Mouse (Mus musculus) ES-E14 (cell line): ENCODE measurements at regions not wholly inside any gene's neighbourhood (a gene's known extent, or its start where the extent isn't known, plus 50 kb on each side); places are given as distances from the start of the nearest gene placed in this dataset.
A peak's percentile ranks its signal among the peaks of the same experiment; 100 is the strongest.

Experiments
- DNase-seq: peaks from one replicate; pipeline ENCODE4 v3.0.0-alpha.2; 2013; ENCODE audit warnings: low read depth, low spot score
- H3K27ac ChIP-seq: 2 replicates; pipeline ENCODE4 v1.5.1; 2012; ENCODE audit warnings: low read depth, mild to moderate bottlenecking, low read length, moderate library complexity, mixed read lengths; ENCODE audit not compliant: poor library complexity, insufficient read depth, severe bottlenecking
- H3K36me3 ChIP-seq: 2 replicates; pipeline ENCODE4 v1.6.1; 2012; ENCODE audit warnings: mild to moderate bottlenecking, low read length, moderate library complexity, mixed read lengths; ENCODE audit not compliant: control insufficient read depth, poor library complexity, insufficient read depth, severe bottlenecking
- H3K4me1 ChIP-seq, 2 experiments: fragments of 150-350 bp in 1 of 2; sonication (generic) in 1 of 2; 2 replicates each; pipeline ENCODE4 v1.6.1; 2012; ENCODE audit warnings: low read length in 2 of 2, mild to moderate bottlenecking in 1 of 2, mixed read lengths in 1 of 2; ENCODE audit not compliant: control insufficient read depth in 2 of 2, insufficient read depth in 2 of 2, poor library complexity in 1 of 2
- H3K4me3 ChIP-seq, 2 experiments: fragments of 150-350 bp in 1 of 2; sonication (generic) in 1 of 2; 2 replicates each; pipeline ENCODE4 v1.5.1; 2012; ENCODE audit warnings: low read length in 2 of 2, low read depth in 1 of 2, mild to moderate bottlenecking in 1 of 2, mixed read lengths in 1 of 2; ENCODE audit not compliant: insufficient read depth in 1 of 2, poor library complexity in 1 of 2, severe bottlenecking in 1 of 2
- H3K9ac ChIP-seq: 2 replicates; pipeline ENCODE4 v1.6.1; 2012; ENCODE audit warnings: low read depth, mild to moderate bottlenecking, low read length, mixed read lengths; ENCODE audit not compliant: poor library complexity, insufficient read depth, severe bottlenecking
- H3K9me3 ChIP-seq: fragments of 150-350 bp; sonication (generic); 2 replicates; pipeline ENCODE4 v1.6.1; 2012; ENCODE audit warnings: low read depth, mild to moderate bottlenecking, low read length; ENCODE audit not compliant: control insufficient read depth, insufficient read depth
- CHD2 ChIP-seq: IDR thresholded peaks from 2 replicates; pipeline ENCODE4 v1.6.1; 2014; ENCODE audit warnings: mild to moderate bottlenecking, low read depth, low read length, inconsistent platforms
- HCFC1 ChIP-seq: IDR thresholded peaks from 2 replicates; pipeline ENCODE4 v1.6.1; 2012; ENCODE audit warnings: low read length, inconsistent platforms, borderline replicate concordance; ENCODE audit not compliant: insufficient read depth
- MAFK ChIP-seq: IDR thresholded peaks from 2 replicates; pipeline ENCODE4 v1.6.1; 2014; ENCODE audit warnings: mild to moderate bottlenecking, low read depth, low read length, inconsistent platforms; ENCODE audit not compliant: insufficient read depth
- ZC3H11A ChIP-seq: IDR thresholded peaks from 2 replicates; pipeline ENCODE4 v1.6.1; 2012; ENCODE audit warnings: low read depth, mild to moderate bottlenecking, inconsistent platforms, low read length, borderline replicate concordance
- ZNF384 ChIP-seq: IDR thresholded peaks from 2 replicates; pipeline ENCODE4 v1.6.1; 2012; ENCODE audit warnings: low read depth, low read length, inconsistent platforms
- in situ Hi-C, 2 experiments: fragments of 600-800 bp; cut with MboI; formaldehyde crosslinking; loops; one replicate each; pipeline ENCODE4 v1.15.1; 2025; ENCODE audit warnings: low sequenced_read_pairs in 2 of 2, inconsistent platforms in 1 of 2; ENCODE audit not compliant: unreplicated experiment in 2 of 2

DNA sequence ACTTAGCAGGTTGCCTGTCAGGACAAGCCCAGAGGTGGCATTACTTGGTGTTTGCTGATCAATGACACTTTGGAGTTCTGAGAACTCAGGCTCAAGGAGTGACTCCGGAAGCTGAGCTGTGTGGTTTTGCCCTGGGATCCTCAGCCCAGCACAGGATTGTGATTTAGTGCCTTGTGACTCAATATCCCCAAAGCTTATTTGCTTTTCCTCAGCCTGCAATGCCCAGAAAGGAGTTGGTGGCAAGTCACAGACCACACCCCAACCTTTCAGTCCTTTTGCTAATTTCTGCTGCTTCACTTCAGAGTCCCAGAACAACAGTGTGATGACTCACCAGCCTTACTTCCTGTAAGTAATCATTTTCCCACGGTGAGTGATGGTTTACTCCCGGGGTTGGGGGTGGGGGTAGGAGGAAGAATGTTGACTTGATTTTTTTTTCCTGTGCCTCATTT, 198.5 kb upstream of the Marcks start:
- TF ChIP-seq ZC3H11A: no peak
- no peak for TF ChIP-seq HCFC1
- TF ChIP-seq ZNF384: no peak
- TF ChIP-seq MAFK: 0 out of 2 replicates have a peak, but pooled peaks have one; percentile 22
- TF ChIP-seq CHD2: no peak
- no peak overlapping the region for H3K4me3 ChIP-seq
- no peaks in the 10 kb centered on the region for H3K36me3 ChIP-seq
- H3K9me3 ChIP-seq: no peaks in the 10 kb centered on the region
- in situ Hi-C loops: no loop called here
- no peak overlapping the region for H3K27ac ChIP-seq
- no peak overlapping the region for H3K9ac ChIP-seq
- DNase-seq: no peak
- H3K4me1 ChIP-seq: peaks cover 0 to 2% of the 10 kb centered on the region in 2 experiments; a peak in 1 of 4 replicates

DNA sequence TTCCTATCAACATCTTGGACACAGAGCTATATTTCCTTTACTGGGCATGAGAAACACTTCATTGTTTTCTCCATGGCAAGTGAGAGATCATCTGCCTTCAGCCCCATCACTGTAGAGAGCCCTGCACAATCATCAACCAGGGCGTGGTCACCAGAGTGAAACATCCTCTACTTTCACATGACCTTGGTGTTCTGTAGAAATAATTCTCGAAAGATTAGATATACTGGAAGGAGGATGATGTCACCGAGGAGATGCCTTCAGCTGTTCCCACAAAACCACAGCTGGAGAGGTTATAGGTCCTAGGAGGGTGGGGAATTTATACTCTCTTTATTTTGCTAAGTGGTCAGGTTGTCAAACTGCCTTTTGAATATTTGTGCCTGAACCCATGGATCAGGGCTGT, 196.4 kb upstream of the Marcks start:
- no peak overlapping the region for H3K27ac ChIP-seq
- DNase-seq: no peak
- in situ Hi-C loops: no loop called here
- H3K36me3 ChIP-seq: no peaks in the 10 kb centered on the region
- no peak overlapping the region for H3K4me3 ChIP-seq
- H3K9ac ChIP-seq: no peak overlapping the region
- peaks cover 0 to 2% of the 10 kb centered on the region in 2 experiments; a peak in 1 of 4 replicates for H3K4me1 ChIP-seq
- TF ChIP-seq CHD2: no peak
- no peak for TF ChIP-seq MAFK
- no peak for TF ChIP-seq ZNF384
- TF ChIP-seq HCFC1: no peak
- no peak for TF ChIP-seq ZC3H11A
- no peaks in the 10 kb centered on the region for H3K9me3 ChIP-seq

DNA sequence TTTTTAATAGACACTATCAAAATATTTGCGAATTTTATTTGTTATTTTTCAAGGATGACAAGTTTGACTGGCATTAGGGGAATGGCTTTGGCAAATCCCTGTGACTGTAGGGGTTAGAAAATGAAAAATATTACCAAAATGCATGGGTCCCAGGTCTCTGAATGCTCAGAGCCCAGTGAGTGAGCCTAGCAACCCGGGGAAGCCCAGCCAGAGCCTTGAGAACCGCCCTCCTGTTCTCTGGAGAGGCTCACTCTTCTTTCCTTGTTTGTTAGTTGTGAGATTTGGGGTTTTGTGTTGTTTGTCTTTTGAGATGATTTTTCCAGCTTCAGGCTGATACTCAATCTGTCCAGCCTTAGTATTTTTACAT, 187.4 kb upstream of the Marcks start:
- no peak for DNase-seq

DNA sequence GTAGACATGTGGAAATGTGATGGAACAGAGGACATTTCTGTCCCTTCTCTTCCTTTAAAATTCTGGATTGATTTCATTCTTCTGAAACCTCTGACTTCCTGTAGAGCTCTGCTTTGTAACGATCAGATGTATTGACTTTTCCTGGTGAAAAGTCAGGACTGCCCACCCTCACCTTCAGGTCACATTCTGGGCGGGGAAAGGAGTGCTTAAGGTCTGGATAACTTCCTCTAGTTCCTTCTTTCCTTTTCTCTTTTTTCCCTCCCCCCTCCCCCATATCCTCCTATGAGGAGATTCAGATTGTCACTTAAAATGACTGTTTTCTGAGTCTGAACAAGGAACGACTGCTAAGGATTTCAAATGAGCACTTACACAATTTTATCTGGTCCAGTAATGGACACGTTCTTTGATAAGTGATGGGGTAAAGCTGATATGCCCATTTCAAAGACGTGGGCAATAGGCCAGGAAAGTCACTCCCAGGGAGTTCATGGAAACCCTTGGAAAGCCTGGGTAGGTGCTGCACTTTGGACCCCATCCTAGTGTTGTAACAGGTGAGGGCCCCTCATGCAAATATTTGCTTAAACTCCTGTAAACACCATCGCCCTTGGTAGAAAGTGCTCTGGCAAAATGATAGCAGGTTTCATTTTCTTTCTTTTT, 186.9 kb upstream of the Marcks start:
- no peak for DNase-seq
- in situ Hi-C loops: no loop called here
- H3K9me3 ChIP-seq: no peaks in the 10 kb centered on the region
- no peak for TF ChIP-seq ZNF384
- H3K4me1 ChIP-seq: peaks cover 3 to 5% of the 10 kb centered on the region in 2 experiments; a peak in 2 of 4 replicates
- H3K4me3 ChIP-seq: no peak overlapping the region
- no peak overlapping the region for H3K9ac ChIP-seq
- H3K27ac ChIP-seq: no peak overlapping the region
- H3K36me3 ChIP-seq: no peaks in the 10 kb centered on the region

More for the DNA sequence above, 187.4 kb upstream of the Marcks start:
- H3K36me3 ChIP-seq: no peaks in the 10 kb centered on the region
- peaks cover 3 to 5% of the 10 kb centered on the region in 2 experiments; a peak in 2 of 4 replicates for H3K4me1 ChIP-seq
- no peaks in the 10 kb centered on the region for H3K9me3 ChIP-seq
- H3K9ac ChIP-seq: no peak overlapping the region
- in situ Hi-C loops: no loop called here
- H3K27ac ChIP-seq: no peak overlapping the region
- no peak overlapping the region for H3K4me3 ChIP-seq
- TF ChIP-seq MAFK (no peak), ZNF384 (no peak), HCFC1 (no peak), ZC3H11A (no peak), CHD2 (no peak)

DNA sequence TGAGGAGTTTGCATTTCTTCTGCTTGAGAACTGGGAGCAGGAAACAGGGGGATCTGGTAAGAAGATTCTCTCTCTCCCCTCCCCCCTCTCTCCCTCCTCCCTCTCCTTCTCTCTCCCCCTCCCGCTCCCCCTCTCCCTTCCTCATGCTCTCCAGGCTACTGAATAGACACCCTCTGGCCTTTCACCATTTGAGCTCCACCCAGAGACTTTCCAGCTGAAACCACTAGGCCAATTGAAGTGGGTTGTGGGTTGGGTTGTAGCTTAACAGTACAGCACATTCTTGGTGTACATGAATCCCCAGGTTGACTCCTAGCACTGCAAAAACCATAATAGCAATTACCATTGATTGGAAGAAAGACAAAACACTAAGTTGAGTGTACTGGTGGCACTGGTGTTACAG, 185.0 kb upstream of the Marcks start:
- TF ChIP-seq ZC3H11A: no peak
- TF ChIP-seq MAFK: no peak
- no peak for TF ChIP-seq CHD2
- TF ChIP-seq ZNF384: no peak
- no peak for TF ChIP-seq HCFC1
- Histone ChIP-seq H3K9ac (no peak overlapping the region), H3K4me1 (peaks cover 3 to 5% of the 10 kb centered on the region in 2 experiments; a peak in 2 of 4 replicates), H3K4me3 (no peak overlapping the region), H3K27ac (no peak overlapping the region), H3K36me3 (no peaks in the 10 kb centered on the region), H3K9me3 (no peaks in the 10 kb centered on the region)
- in situ Hi-C loops: no loop called here
- DNase-seq: no peak
